Mouse (Mus musculus): ENCODE measurements around the gene Prlr.

DNA sequence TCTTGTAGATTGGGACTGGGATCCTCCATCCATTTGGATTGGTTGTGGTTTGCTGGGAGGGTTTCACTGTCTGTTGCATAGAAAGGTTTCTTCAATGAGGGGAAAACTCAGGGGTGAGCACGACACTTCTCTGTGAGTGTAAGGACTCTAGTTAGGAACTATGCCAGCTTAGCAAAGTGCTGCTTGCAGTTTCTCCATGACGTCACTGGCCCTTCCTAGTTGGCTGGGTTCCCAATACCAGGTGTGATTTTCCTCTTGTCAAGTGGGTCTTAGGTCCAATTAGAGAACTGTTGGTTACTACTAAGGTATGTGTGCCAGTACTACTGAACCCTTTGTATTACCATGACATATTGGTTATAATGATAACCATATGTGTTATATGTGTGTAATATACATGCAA, 51.6 kb downstream of the Prlr start:
- no peak for TF ChIP-seq CTCF (IDR thresholded peaks at IDR 0.05; ENCODE audit: borderline replicate concordance, insufficient read depth, low read depth, low read length)
- no peak for TF ChIP-seq POLR2A (IDR thresholded peaks at IDR 0.05; ENCODE audit: borderline replicate concordance, insufficient read depth, low read length)

All from cerebellum, adult 2 months (tissue).